Mouse (Mus musculus) ES-E14 (cell line): ENCODE data around the gene Gpld1.

Experiments used
- CHD2 ChIP-seq: IDR thresholded peaks from 2 replicates; pipeline ENCODE4 v1.6.1; 2014; ENCODE audit warnings: mild to moderate bottlenecking, low read depth, low read length, inconsistent platforms
- HCFC1 ChIP-seq: IDR thresholded peaks from 2 replicates; pipeline ENCODE4 v1.6.1; 2012; ENCODE audit warnings: low read length, inconsistent platforms, borderline replicate concordance; ENCODE audit not compliant: insufficient read depth
- MAFK ChIP-seq: IDR thresholded peaks from 2 replicates; pipeline ENCODE4 v1.6.1; 2014; ENCODE audit warnings: mild to moderate bottlenecking, low read depth, low read length, inconsistent platforms; ENCODE audit not compliant: insufficient read depth
- ZC3H11A ChIP-seq: IDR thresholded peaks from 2 replicates; pipeline ENCODE4 v1.6.1; 2012; ENCODE audit warnings: low read depth, mild to moderate bottlenecking, inconsistent platforms, low read length, borderline replicate concordance
- ZNF384 ChIP-seq: IDR thresholded peaks from 2 replicates; pipeline ENCODE4 v1.6.1; 2012; ENCODE audit warnings: low read depth, low read length, inconsistent platforms

DNA sequence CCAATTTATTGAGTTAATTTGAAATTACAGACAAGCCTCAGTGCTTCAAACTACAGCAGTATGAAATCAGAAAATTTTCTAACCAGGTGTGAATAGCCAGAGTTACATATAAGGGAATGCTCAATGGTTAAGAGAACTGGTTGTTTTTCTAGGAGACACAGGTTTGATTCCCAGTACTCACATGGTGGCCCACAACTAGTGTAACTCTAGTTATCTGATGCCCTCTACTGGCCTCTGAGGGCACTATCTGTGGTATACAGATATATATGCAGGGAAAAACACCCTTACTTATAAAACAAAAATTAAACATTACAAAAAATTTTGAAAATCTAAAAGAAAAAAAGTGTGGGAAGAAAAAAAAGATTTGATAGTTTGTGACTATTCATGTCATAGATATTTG lies 60.0 kb downstream of the Gpld1 start:
- TF ChIP-seq ZC3H11A: no peak
- TF ChIP-seq HCFC1: no peak
- TF ChIP-seq MAFK: no peak
- no peak for TF ChIP-seq CHD2
- TF ChIP-seq ZNF384: no peak
